Mouse (Mus musculus) heart, adult 2 months (tissue): ENCODE measurements around the gene Sema5a.

ENCODE experiments used
- CTCF ChIP-seq: fragments of 200-600 bp; IDR thresholded peaks from 2 replicates; pipeline ENCODE4 v1.8.1; 2022; ENCODE audit warnings: antibody characterized with exemption, mild to moderate bottlenecking, moderate library complexity
- EP300 ChIP-seq: fragments of 200-500 bp; IDR thresholded peaks from 2 replicates; pipeline ENCODE4 v1.6.1; 2011; ENCODE audit warnings: low read depth, low read length, control low read depth; ENCODE audit not compliant: insufficient read depth

DNA sequence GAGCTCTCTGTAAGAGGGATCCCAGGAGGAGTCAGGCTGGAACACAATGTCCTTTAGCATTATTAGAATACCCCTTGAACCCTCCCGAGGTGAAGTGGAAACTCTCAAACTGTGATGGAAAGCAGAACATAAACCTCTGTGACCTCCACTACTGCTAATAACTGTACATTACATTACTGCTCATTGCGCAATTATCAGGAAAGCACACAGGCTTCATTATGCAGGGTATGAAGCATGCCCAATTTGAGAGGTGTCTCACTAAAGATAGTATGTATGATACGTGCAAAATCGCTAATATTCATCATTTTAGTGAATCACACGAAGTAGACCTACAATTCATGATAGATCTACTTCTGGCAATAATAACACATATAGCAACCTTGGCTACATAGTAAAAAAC lies 371.2 kb downstream of the Sema5a start:
- TF ChIP-seq CTCF (no peak), EP300 (no peak)
